Mouse (Mus musculus) kidney, postnatal 4 days (tissue): ENCODE measurements around the gene Jun.
A peak's percentile ranks its signal among the peaks of the same experiment; 100 is the strongest.

Experiments used
- DNase-seq, 2 experiments: peaks; one replicate each; pipeline ENCODE4 v3.0.0; 2021; ENCODE audit warnings: mixed read lengths in 2 of 2

The Jun gene

GRCm38 (mm10) chr4:95073214-95073750, 21.3 kb upstream of the Jun start:
- no peak for DNase-seq

- DNase-seq = no peak
Measured at GRCm38 (mm10) chr4:95070407-95070806, 18.4 kb upstream of the Jun start.

GRCm38 (mm10) chr4:95068045-95068948, 16.3 kb upstream of the Jun start:
- DNase-seq = no peak

GRCm38 (mm10) chr4:95063609-95064210, 11.7 kb upstream of the Jun start:
- DNase-seq = no peak

GRCm38 (mm10) chr4:95062873-95063272, 10.9 kb upstream of the Jun start:
- DNase-seq = peak; percentile 65 to 76

DNA sequence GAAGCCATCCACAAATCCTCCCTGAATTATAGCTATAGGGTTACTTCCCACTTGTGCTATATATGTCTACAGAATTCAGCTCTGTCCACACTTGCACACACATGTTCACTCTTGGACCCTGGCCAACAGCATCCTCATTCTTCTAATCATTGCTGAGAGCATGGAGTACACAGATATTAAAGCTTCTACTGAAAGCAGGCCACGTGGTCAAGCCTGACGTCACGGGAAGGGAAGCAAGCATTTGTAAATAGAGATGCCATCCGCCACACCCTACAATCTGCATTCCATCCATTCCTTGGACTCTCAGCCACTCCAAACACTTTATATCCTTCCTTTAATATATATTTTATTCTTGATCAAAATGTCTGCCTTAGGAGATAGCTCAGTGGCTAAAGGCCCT, 5.2 kb upstream of the Jun start:
- DNase-seq = no peak

DNA sequence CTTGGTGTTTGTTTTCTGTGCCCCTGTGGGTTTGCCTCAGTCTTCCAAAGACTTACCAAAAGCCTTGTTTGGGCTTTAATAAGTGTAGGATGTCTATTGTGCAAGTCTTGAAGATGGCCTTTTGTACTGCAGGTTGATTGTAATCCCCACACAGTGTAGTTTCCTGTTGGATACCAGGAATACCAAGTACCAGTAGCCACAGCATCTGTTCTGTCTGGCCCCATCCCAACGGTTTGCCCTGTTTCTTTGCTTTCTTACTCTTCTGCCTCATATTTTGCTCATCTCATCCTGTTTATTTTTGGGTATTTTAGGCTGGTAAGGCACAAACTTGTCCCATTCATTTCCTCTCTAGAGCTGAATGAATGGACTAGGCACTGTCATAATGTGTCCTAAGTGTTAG, 3.3 kb upstream of the Jun start:
- DNase-seq = no peak

DNA sequence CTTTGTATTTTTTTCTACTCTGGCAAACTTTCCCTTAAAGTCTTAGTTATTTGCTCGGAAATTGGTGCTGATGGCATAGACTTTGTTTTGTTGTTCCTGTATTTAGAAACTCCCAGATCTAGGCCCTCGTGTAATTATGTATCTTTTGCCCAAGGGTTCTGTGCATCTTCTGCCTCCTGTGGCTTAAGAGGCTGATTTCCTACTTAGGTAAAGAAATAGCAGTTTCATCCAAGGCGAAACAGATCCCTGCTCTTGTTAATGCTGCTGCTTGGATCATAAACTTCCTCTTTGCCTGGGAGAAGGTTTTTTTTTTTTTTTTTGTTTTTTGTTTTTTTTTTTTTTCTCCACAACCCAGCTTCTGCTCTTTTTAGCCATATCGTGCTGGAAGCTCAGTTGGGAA, 2.3 kb upstream of the Jun start:
- DNase-seq = no peak

GRCm38 (mm10) chr4:95053791-95054117, 1.7 kb upstream of the Jun start:
- peak; percentile 76 to 88 for DNase-seq

GRCm38 (mm10) chr4:95053041-95053790, 1.2 kb upstream of the Jun start:
- DNase-seq = peak; percentile 92 to 95

DNA sequence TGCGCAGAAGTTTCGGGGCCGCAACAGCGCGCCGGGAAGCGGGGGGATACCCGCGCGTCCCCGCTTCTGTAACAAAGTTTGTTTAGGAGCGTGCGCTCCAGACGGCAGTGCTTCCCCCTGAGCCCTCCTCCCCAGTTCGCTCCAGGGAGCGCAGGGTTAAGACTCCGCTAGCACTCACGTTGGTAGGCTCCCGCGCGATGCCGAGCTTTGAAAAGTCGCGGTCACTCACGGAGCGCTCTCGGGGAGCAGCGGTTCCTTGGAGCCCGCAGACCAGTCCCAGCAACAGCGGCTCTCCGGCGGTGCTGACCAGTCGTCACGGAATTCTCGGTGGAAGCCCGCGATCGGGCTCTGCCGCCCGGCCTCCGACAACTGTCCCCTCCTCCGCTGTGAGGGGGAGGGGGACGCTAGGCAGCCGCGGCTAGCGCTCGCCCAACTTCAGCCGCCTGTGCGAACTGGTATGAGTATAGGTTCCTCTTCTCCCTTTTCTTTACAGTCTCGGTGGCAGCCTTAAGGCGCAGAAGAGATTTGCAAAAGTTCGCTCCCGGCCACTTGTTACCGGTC, 631 bp downstream of the Jun start:
- peak; percentile 68 to 81 for DNase-seq

GRCm38 (mm10) chr4:95050518-95051278, 1.3 kb downstream of the Jun start:
- peak; percentile 84 to 89 for DNase-seq

DNA sequence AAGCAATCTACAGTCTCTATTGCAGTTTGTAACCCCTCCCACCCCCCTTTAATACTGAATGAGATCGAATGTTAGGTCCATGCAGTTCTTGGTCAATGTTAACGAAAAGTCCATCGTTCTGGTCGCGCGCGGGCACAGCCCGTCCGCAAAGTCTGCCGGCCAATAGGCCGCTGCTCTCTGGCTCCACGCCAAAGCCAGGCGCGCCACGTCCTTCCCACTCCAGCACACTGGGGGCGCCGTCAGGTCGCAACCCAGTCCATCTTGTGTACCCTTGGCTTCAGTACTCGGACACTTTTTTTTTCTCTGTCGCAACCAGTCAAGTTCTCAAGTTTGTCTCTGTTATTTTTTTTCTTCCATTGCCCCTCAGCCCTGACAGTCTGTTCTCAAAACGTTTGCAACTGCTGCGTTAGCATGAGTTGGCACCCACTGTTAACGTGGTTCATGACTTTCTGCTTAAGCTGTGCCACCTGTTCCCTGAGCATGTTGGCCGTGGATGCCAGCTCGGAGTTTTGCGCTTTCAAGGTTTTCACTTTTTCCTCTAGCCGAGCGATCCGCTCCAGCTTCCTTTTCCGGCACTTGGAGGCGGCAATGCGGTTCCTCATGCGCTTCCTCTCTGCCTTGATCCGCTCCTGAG, 2.0 kb downstream of the Jun start:
- DNase-seq = peak; percentile 89 to 93

- no peak for DNase-seq
Measured at GRCm38 (mm10) chr4:95049153-95049552, 2.9 kb downstream of the Jun start.

DNA sequence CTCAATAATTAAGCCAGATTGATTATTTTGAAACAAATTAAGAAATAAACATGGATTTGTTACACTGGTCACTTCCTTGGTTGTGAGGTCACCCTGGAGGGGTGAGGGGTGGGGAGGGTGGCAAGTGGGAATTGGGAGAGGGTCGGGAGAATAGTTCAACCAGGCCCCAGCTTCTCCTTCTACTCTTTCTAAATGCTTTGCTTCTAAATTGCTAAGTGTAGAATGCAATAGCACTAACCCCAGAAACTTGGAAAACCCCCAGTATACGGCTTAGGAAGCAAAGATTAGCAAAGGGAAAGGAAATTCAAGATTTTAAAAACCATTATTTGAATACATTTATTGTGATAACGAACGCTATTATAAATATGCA, 3.3 kb downstream of the Jun start:
- no peak for DNase-seq

GRCm38 (mm10) chr4:95048021-95048730, 3.8 kb downstream of the Jun start:
- peak in 1 of 2 experiments; percentile 8 for DNase-seq

- DNase-seq = no peak
Measured at GRCm38 (mm10) chr4:95045133-95045532, 6.9 kb downstream of the Jun start.

DNA sequence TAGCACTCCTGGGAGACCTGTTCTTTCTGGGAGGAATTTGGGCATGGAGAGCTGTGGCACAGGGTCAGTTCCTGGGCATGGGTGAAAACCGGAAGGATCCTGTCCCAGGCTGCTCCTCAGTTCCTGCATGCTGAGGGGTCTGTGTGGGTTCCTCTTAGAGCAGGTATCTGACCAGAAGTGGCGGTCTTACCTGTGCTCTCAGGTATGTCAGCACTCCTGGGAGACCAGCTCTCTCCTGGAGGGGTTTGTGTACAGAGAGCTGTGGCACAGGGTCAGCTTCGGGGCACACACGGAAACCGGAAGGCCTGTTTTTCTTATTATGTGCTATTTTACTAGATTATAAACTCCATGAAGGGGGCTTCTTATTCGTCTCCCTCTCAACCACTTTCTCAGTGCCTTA, 7.3 kb downstream of the Jun start:
- no peak for DNase-seq

GRCm38 (mm10) chr4:95038024-95038423, 14.0 kb downstream of the Jun start:
- DNase-seq = no peak

DNA sequence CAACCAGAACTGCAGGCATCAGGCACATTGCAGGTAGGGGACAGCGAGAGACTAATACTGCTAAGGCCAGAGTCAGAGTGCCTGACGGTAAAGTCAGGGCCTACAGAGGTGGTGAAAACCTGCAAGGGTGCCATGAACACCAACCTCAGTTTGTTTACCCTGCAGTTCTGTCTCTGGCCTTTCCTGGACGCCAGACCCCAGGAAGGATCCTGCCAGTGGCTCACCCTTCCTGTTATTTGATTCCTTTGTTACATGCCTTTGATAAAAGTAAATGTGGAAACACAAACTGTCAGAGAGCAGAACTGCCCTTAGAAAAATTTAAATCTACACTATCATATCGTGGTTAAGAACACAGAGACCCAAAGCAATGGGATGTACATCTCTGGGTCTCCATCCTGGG, 20.9 kb downstream of the Jun start:
- DNase-seq = no peak
